Mouse (Mus musculus) heart, embryonic 12.5 days (tissue): ENCODE measurements at regions not wholly inside any gene's neighbourhood (a gene's known extent, or its start where the extent isn't known, plus 50 kb on each side); places are given as distances from the start of the nearest gene placed in this dataset. TPM values are rescaled to one million over a fixed set of nuclear protein-coding genes. Genes with fewer than 3 reads are reported as not detected.

Experiments used
- ATAC-seq: fragments of 200-750 bp; cut with Nextera tagmentation; 2 replicates; pipeline ENCODE4 v1.8.0; 2017; ENCODE audit warnings: moderate TSS enrichment, moderate library complexity; ENCODE audit not compliant: insufficient number of reproducible peaks, low FRiP score
- H3K27ac ChIP-seq: fragments of 300-500 bp; sonication (generic); 2 replicates; pipeline ENCODE4 v1.5.1; 2016; ENCODE audit warnings: mild to moderate bottlenecking, moderate library complexity; ENCODE audit not compliant: poor library complexity, severe bottlenecking
- H3K27me3 ChIP-seq: fragments of 300-500 bp; sonication (generic); replicated peaks from 2 replicates; pipeline ENCODE4 v1.6.1; 2016; ENCODE audit warnings: mild to moderate bottlenecking, moderate library complexity
- H3K36me3 ChIP-seq: fragments of 300-500 bp; sonication (generic); 2 replicates; pipeline ENCODE4 v1.6.1; 2016; ENCODE audit warnings: mild to moderate bottlenecking, moderate library complexity
- H3K4me1 ChIP-seq: fragments of 300-500 bp; sonication (generic); replicated peaks from 2 replicates; pipeline ENCODE4 v1.6.1; 2016; ENCODE audit warnings: mild to moderate bottlenecking
- H3K4me2 ChIP-seq: fragments of 300-500 bp; sonication (generic); 2 replicates; pipeline ENCODE4 v1.6.1; 2016; ENCODE audit warnings: mild to moderate bottlenecking, moderate library complexity
- H3K4me3 ChIP-seq: fragments of 300-500 bp; sonication (generic); 2 replicates; pipeline ENCODE4 v1.5.1; 2016; ENCODE audit warnings: mild to moderate bottlenecking
- H3K9ac ChIP-seq: fragments of 300-500 bp; sonication (generic); 2 replicates; pipeline ENCODE4 v1.6.1; 2016; ENCODE audit warnings: mild to moderate bottlenecking, moderate library complexity
- H3K9me3 ChIP-seq: fragments of 300-500 bp; sonication (generic); replicated peaks from 2 replicates; pipeline ENCODE4 v1.6.1; 2016; ENCODE audit warnings: mild to moderate bottlenecking, moderate library complexity
- WGBS: fragments of 180-500 bp; shearing (Covaris S2); methylation state at CpG from one replicate; pipeline ENCODE4 v1.1.7; 2016; 5-methylcytosine and 5-hydroxymethylcytosine counted together
- microRNA-seq: library from miRNA; unstranded; fragments of <30 nt; microRNA quantifications from one replicate; pipeline ENCODE4, GENCODE M21; 2017

DNA sequence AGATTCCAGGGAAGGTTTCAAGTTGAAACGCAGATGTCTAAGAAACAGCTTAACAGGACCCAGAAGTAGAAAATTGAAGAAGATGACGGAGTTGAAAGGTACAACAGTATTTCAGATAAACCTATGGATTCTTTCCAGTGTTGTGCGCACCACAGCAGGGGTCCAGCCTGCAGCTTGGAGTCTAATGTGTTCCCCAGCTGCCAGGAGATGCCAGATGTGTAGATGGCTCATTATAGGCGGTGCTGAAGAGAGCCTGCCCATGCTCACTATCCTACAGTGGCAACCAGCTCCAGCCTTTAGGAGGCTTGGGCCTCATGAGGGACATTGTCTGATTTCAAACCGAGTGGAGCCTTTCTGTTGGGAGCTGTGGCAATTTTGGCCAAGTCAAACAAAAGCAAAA is 51.5 kb upstream of the Zfhx3 start:
- WGBS = 75% methylated on average over 5 of the region's 5 CpGs
- Histone ChIP-seq H3K9ac (no peak overlapping the region), H3K4me3 (no peak overlapping the region), H3K27ac (no peak overlapping the region), H3K9me3 (no peaks in the 10 kb centered on the region), H3K36me3 (no peaks in the 10 kb centered on the region), H3K4me1 (peaks cover 2% of the 10 kb centered on the region), H3K27me3 (no peaks in the 10 kb centered on the region), H3K4me2 (no peak overlapping the region)
- ATAC-seq = no peak

Small RNA genes in the stretch of these regions (microRNA-seq; reads per million reads assigned to microRNA genes)
- not detected for gene Gm22825
- not detected for gene Gm23646
